Mouse (Mus musculus): ENCODE results near the gene Psg17. TPM values are rescaled to one million over a fixed set of nuclear protein-coding genes. Genes with fewer than 3 reads are reported as not detected.
"Not testable (repeated sequence)": the region's sequence is repeated elsewhere in the genome, so short reads cannot be mapped to it uniquely, and the experiment has no call there.

The Psg17 gene
- polyA plus RNA-seq (2014; fragmentation: Nextera tagmentation; extraction: Ambion mirVana) = 0.12 TPM in 1 of 2 replicates, not detected in the other

GRCm38 (mm10) chr7:18821507-18821906, at the start of gene Psg17:
Psg17 (minus strand) TSS chr7:18821607.
- DNase-seq (ENCODE audit: low spot score) (no peak), ATAC-seq (ENCODE audit: low FRiP score) (no peak)
- no peaks in the 10 kb centered on the region for H3K9me3 ChIP-seq (ENCODE audit: control insufficient read depth, low read length)
- H3K4me3 ChIP-seq (replicated peaks; ENCODE audit: low read length) = no peak within 1 kb of the TSS
- H3K27me3 ChIP-seq (ENCODE audit: control insufficient read depth, insufficient read depth, low read length) = no peaks in the 10 kb centered on the region
- no peak within 1 kb of the TSS for H3K4me2 ChIP-seq (replicated peaks)
- no peaks in the 10 kb centered on the region for H3K36me3 ChIP-seq (replicated peaks; ENCODE audit: control insufficient read depth, insufficient read depth)
- 76% methylated on average over 3 of the region's 3 CpGs for WGBS
- no peak within 1 kb of the TSS for H3K27ac ChIP-seq
- H3K9ac ChIP-seq = no peak within 1 kb of the TSS
- H3K4me1 ChIP-seq (replicated peaks; ENCODE audit: control insufficient read depth, insufficient read depth, low read length) = no peaks in the 10 kb centered on the region

- H3K4me2 ChIP-seq (replicated peaks); H3K4me1 ChIP-seq (replicated peaks; ENCODE audit: control insufficient read depth, insufficient read depth, low read length); H3K36me3 ChIP-seq (replicated peaks; ENCODE audit: control insufficient read depth, insufficient read depth); H3K27me3 ChIP-seq (ENCODE audit: control insufficient read depth, insufficient read depth, low read length); H3K9ac ChIP-seq; ATAC-seq (ENCODE audit: low FRiP score); H3K4me3 ChIP-seq (replicated peaks; ENCODE audit: low read length); DNase-seq (ENCODE audit: low spot score); H3K27ac ChIP-seq; H3K9me3 ChIP-seq (ENCODE audit: control insufficient read depth, low read length): not testable (repeated sequence)
- WGBS = no CpG with 5 or more reads among the region's 8 CpGs
These were observed 49.6 kb upstream of the Psg17 start, which contains the start of gene Pglyrp1 for GRCm38 (mm10) chr7:18871031-18871430. Pglyrp1 (plus strand) TSS chr7:18871331.

- ATAC-seq (ENCODE audit: low FRiP score) = no peak
- Histone ChIP-seq H3K27ac (no peak overlapping the region), H3K36me3 (replicated peaks; ENCODE audit: control insufficient read depth, insufficient read depth) (no peaks in the 10 kb centered on the region), H3K9ac (no peak overlapping the region), H3K27me3 (ENCODE audit: control insufficient read depth, insufficient read depth, low read length) (no peaks in the 10 kb centered on the region), H3K4me1 (replicated peaks; ENCODE audit: control insufficient read depth, insufficient read depth, low read length) (0 out of 2 replicates have a peak, but pooled peaks cover 4% of the 10 kb centered on the region), H3K4me2 (replicated peaks) (no peak overlapping the region), H3K9me3 (ENCODE audit: control insufficient read depth, low read length) (no peaks in the 10 kb centered on the region), H3K4me3 (replicated peaks; ENCODE audit: low read length) (no peak overlapping the region)
- WGBS = 93% methylated on average over 2 of the region's 2 CpGs
- DNase-seq (ENCODE audit: low spot score) = no peak
These were observed 47.1 kb upstream of the Psg17 start for GRCm38 (mm10) chr7:18868491-18868890.

GRCm38 (mm10) chr7:18862801-18863200, 41.4 kb upstream of the Psg17 start:
- ATAC-seq (ENCODE audit: low FRiP score) (no peak), DNase-seq (ENCODE audit: low spot score) (no peak)
- WGBS = 88% methylated on average over 6 of the region's 6 CpGs
- no peak overlapping the region for H3K4me2 ChIP-seq (replicated peaks)
- no peak overlapping the region for H3K9ac ChIP-seq
- no peaks in the 10 kb centered on the region for H3K9me3 ChIP-seq (ENCODE audit: control insufficient read depth, low read length)
- H3K27ac ChIP-seq = no peak overlapping the region
- no peaks in the 10 kb centered on the region for H3K36me3 ChIP-seq (replicated peaks; ENCODE audit: control insufficient read depth, insufficient read depth)
- no peaks in the 10 kb centered on the region for H3K27me3 ChIP-seq (ENCODE audit: control insufficient read depth, insufficient read depth, low read length)
- H3K4me3 ChIP-seq (replicated peaks; ENCODE audit: low read length) = no peak overlapping the region
- H3K4me1 ChIP-seq (replicated peaks; ENCODE audit: control insufficient read depth, insufficient read depth, low read length) = no peaks in the 10 kb centered on the region

- no peaks in the 10 kb centered on the region for H3K36me3 ChIP-seq (replicated peaks; ENCODE audit: control insufficient read depth, insufficient read depth)
- ATAC-seq (ENCODE audit: low FRiP score) (no peak), DNase-seq (ENCODE audit: low spot score) (no peak)
- 0 out of 2 replicates have a peak overlapping the region, but pooled peaks have one; percentile 12 for H3K27ac ChIP-seq
- H3K27me3 ChIP-seq (ENCODE audit: control insufficient read depth, insufficient read depth, low read length) = no peaks in the 10 kb centered on the region
- whole genome bisulfite sequencing = 78% methylated on average over 5 of the region's 5 CpGs
- no peak overlapping the region for H3K4me3 ChIP-seq (replicated peaks; ENCODE audit: low read length)
- no peaks in the 10 kb centered on the region for H3K9me3 ChIP-seq (ENCODE audit: control insufficient read depth, low read length)
- no peaks in the 10 kb centered on the region for H3K4me1 ChIP-seq (replicated peaks; ENCODE audit: control insufficient read depth, insufficient read depth, low read length)
- no peak overlapping the region for H3K4me2 ChIP-seq (replicated peaks)
- H3K9ac ChIP-seq = no peak overlapping the region
These were observed 37.0 kb upstream of the Psg17 start for GRCm38 (mm10) chr7:18858310-18858916.

- Histone ChIP-seq H3K9me3 (ENCODE audit: control insufficient read depth, low read length) (no peaks in the 10 kb centered on the region), H3K4me1 (replicated peaks; ENCODE audit: control insufficient read depth, insufficient read depth, low read length) (no peaks in the 10 kb centered on the region), H3K4me3 (replicated peaks; ENCODE audit: low read length) (no peak overlapping the region), H3K9ac (no peak overlapping the region), H3K27ac (no peak overlapping the region), H3K4me2 (replicated peaks) (no peak overlapping the region), H3K36me3 (replicated peaks; ENCODE audit: control insufficient read depth, insufficient read depth) (no peaks in the 10 kb centered on the region), H3K27me3 (ENCODE audit: control insufficient read depth, insufficient read depth, low read length) (no peaks in the 10 kb centered on the region)
- ATAC-seq (ENCODE audit: low FRiP score) (no peak), DNase-seq (ENCODE audit: low spot score) (no peak)
- 92% methylated on average over 1 of the region's 1 CpGs for WGBS
These were observed 27.0 kb upstream of the Psg17 start for GRCm38 (mm10) chr7:18848395-18848794.

GRCm38 (mm10) chr7:18844811-18845210, 23.4 kb upstream of the Psg17 start:
- no peak for ATAC-seq (ENCODE audit: low FRiP score)
- WGBS = 58% methylated on average over 5 of the region's 5 CpGs
- no peaks in the 10 kb centered on the region for H3K4me1 ChIP-seq (replicated peaks; ENCODE audit: control insufficient read depth, insufficient read depth, low read length)

GRCm38 (mm10) chr7:18841174-18841567, 19.8 kb upstream of the Psg17 start:
- Histone ChIP-seq H3K4me1 (replicated peaks; ENCODE audit: control insufficient read depth, insufficient read depth, low read length) (no peaks in the 10 kb centered on the region), H3K27ac (no peak overlapping the region), H3K36me3 (replicated peaks; ENCODE audit: control insufficient read depth, insufficient read depth) (no peaks in the 10 kb centered on the region), H3K9me3 (ENCODE audit: control insufficient read depth, low read length) (no peaks in the 10 kb centered on the region), H3K9ac (0 out of 2 replicates have a peak overlapping the region, but pooled peaks have one; percentile 1), H3K4me3 (replicated peaks; ENCODE audit: low read length) (no peak overlapping the region), H3K4me2 (replicated peaks) (peak overlapping the region; percentile 55), H3K27me3 (ENCODE audit: control insufficient read depth, insufficient read depth, low read length) (no peaks in the 10 kb centered on the region)
- no peak for DNase-seq (ENCODE audit: low spot score)
- WGBS = 53% methylated on average over 1 of the region's 1 CpGs
- no peak for ATAC-seq (ENCODE audit: low FRiP score)

More at GRCm38 (mm10) chr7:18844811-18845210, 23.4 kb upstream of the Psg17 start:
- Histone ChIP-seq H3K27me3 (ENCODE audit: control insufficient read depth, insufficient read depth, low read length) (no peaks in the 10 kb centered on the region), H3K4me2 (replicated peaks) (no peak overlapping the region), H3K9ac (no peak overlapping the region), H3K9me3 (ENCODE audit: control insufficient read depth, low read length) (no peaks in the 10 kb centered on the region), H3K4me3 (replicated peaks; ENCODE audit: low read length) (no peak overlapping the region), H3K27ac (no peak overlapping the region), H3K36me3 (replicated peaks; ENCODE audit: control insufficient read depth, insufficient read depth) (no peaks in the 10 kb centered on the region)
- DNase-seq (ENCODE audit: low spot score) = no peak

GRCm38 (mm10) chr7:18840386-18841173, 19.2 kb upstream of the Psg17 start:
- WGBS = 5% methylated on average over 14 of the region's 17 CpGs

More at GRCm38 (mm10) chr7:18840386-18841173, 19.2 kb upstream of the Psg17 start:
- DNase-seq (ENCODE audit: low spot score) (peak; percentile 25), ATAC-seq (ENCODE audit: low FRiP score) (peak; percentile 75)
- Histone ChIP-seq H3K9me3 (ENCODE audit: control insufficient read depth, low read length) (no peaks in the 10 kb centered on the region), H3K4me3 (replicated peaks; ENCODE audit: low read length) (peak overlapping the region; percentile 29), H3K4me2 (replicated peaks) (peak overlapping the region; percentile 55), H3K4me1 (replicated peaks; ENCODE audit: control insufficient read depth, insufficient read depth, low read length) (no peaks in the 10 kb centered on the region), H3K27me3 (ENCODE audit: control insufficient read depth, insufficient read depth, low read length) (no peaks in the 10 kb centered on the region), H3K36me3 (replicated peaks; ENCODE audit: control insufficient read depth, insufficient read depth) (no peaks in the 10 kb centered on the region), H3K27ac (peak overlapping the region; percentile 65), H3K9ac (peak overlapping the region; percentile 50)

Measured in hindbrain, embryonic 14.5 days (tissue).